Mouse (Mus musculus): ENCODE data around the gene Six1.
"Not testable (repeated sequence)": the region's sequence is repeated elsewhere in the genome, so short reads cannot be mapped to it uniquely, and the experiment has no call there.

Gene Six1

GRCm38 (mm10) chr12:73053668-73054241 is at the start of gene Six1:
Six1 (minus strand) TSS chr12:73053887.
- no peak for DNase-seq

DNA sequence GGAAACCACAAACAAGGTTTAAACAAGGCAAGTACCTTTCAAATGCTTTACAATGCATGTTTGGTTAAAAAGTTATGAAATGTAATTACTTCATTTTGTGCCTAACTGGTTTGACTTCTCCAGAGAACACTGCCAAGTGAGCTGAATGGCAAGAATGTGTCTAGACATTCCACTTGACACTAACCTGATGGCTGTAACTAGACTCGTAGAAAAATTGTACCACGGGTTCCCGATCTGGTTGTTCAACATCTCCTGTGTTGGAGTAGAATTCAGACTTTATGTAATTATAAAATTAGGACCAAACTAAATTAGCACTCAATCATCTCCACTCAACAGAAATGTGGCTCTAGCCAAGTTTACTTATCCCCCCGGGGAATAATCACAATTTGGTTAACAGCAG is 44.9 kb upstream of the Six1 start:
- DNase-seq, result no peak

DNA sequence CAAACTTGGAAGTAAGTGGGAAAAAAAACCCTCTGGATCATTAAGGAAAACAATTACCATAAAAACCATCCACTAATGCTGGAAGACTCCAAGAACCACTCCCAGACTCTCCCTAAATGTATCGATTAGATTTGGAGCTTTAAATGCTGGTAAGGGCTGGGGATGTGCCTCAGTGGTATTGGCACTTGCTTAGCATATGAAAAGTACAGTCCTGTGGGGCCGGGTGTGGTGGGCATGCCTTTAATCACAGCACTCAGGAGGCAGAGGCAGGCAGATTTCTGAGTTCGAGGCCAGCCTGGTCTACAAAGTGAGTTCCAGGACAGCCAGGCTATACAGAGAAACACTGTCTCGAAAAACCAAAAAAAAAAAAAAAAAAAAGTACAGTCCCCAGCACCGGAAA is 42.5 kb upstream of the Six1 start:
- DNase-seq, result not testable (repeated sequence)

DNA sequence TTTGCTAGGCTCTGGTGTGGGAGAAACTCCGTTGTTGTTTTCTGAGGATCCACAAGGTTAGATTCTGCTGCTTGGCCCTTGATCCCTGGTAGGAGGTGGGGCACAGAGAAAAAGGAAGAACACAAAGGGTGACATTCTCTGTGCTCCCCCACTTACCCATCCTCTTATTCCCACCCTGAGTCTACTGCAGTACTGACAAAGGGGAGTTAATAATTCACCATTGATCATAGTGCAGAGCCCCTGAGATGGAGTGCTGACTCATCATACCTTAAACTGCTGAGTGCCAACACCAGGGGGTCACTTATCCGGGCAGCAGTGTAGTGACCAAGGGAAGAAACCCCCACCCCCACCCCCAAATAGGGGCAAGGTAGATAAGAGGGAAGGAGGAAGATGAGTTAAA is 40.9 kb upstream of the Six1 start:
- DNase-seq, result no peak

- DNase-seq, result no peak
Observed at GRCm38 (mm10) chr12:73094189-73094588, 40.5 kb upstream of the Six1 start.

DNA sequence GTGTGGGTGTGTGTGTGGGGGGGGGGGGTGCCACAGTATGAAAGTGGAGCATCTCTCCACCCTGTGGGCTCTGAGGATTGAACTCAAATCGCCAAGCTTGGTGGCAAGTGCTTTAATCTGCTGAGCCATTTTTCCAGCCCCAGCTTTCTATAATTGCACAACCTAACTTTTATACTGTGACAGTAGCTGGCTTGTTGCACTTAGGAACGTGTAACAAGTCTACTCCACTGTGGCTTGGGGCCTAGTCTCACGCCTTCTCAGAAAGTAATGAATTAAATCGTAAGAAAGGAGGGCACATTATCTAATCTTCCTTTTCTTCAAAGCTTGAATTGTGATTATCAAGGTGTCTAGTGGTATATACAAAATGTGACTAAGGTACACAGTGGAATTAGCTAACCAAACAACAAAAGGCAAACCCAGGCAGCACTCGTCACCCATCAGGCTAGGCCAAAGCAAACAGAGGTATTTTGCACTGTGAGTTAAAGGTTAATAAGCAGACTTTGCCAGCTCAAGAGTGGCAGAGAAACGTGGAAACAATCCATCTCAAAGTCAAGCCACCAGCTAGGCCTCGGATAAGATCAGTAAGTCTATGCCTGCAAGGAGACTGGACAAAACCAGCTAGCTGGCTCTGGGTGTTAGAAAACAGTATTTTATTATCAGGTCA is 37.1 kb upstream of the Six1 start:
- no peak for DNase-seq

DNA sequence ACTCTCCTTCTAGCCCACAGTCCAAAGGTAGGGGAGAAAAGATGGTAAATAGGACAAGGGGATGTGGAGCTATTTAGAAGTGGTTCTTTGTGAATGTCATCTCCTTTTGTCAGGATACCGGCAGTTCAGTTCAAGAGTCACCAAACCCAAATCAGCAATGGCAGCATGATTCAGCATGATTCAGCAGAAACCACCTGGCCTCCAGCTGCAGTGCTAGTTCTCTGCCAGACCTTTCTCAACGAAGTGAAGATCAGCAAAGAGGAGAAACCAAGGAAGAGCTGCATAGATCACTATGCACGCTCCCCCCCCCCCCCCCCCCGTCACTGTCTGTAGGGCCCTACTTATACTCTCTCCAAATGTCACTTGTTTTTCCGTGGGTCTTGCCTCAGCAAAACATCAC is 35.2 kb upstream of the Six1 start:
- no peak for DNase-seq

- no peak for DNase-seq
Observed at GRCm38 (mm10) chr12:73088500-73088899, 34.8 kb upstream of the Six1 start.

DNA sequence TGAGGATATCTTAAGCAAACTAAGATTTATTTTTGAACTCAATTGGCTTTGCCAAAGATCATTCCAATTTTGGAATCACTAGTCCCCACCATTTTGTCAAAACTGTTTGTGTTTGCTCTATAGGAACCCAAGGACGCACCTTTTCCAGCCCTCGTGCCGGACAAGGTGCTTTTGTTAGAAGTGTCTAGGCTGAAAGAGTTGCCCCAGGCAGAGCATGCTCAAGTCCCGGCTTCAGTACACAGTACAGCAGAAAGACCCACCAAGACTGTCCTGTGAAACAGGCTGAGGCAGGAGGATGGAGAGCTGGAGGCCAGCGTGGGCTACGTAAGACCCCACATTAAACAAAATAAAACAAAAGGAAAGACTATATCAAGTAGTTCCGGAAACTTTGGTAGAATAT is 33.4 kb upstream of the Six1 start:
- no peak for DNase-seq

GRCm38 (mm10) chr12:73085739-73086630 is 32.3 kb upstream of the Six1 start:
- DNase-seq, result no peak

- no peak for DNase-seq
Observed at GRCm38 (mm10) chr12:73083773-73084172, 30.1 kb upstream of the Six1 start.

DNA sequence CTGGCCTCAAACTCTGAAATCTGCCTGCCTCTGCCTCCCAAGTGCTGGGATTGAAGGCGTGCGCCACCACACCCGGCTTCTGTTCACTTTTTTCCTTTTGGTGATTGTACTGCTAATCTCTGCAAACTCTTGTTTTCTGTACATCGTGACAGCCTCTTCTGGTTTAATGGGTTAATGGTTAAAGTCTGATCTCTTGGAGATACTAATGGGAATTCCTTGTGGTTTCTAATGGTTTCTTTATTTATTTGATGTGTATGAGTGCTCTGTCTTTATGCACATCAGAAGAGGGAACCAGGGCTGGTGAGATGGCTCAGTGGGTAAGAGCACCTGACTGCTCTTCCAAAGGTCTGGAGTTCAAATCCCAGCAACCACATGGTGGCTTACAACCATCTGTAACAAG is 28.1 kb upstream of the Six1 start:
- DNase-seq, result not testable (repeated sequence)

DNA sequence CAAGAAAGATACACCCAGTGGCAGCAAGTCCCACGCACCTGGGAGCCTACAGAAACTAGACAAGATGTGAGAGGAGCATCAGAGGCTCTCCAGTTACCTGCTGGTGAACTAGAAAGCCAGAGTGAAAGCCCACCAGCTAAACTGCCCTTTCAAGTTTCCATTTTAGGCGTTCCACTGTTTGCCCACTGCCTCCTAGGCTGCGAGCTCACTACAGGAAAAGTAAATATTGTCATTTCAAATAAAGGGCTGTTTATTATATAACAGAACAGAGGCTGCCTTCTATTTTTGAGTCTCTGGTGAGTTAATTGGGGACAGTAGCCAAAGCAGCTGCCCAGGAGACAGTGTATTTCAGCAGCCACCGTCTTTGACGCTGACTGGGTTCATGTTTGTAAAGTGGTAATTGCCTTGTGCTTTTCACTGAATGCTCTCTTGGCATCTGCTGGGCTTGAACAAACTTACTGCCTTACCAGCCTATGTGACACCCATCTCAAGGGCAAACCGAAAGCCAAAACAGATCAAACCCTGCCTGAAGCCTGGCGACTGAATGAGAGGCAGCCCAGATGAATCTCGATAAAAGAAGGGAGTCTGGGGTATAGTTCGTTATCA is 7.2 kb upstream of the Six1 start:
- DNase-seq, result no peak

DNA sequence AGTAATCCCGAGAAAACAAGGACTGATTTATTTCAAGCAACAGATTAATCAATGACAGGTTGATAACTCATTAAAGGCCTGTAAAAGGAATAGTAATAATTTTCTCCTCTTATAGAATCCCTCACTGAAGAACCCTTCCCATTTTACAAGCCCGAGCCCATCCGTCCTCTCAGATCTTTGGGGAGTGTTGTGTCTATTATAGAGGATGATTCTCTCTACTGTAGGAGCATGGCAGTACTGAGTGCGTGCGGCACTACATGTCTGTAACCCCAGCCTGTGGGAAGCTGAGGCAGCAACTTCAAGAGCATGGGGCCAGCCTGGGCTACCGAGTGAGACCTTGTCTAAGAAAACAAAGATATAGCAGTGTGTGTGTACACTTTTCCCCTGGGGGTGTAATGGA is 3.8 kb upstream of the Six1 start:
- DNase-seq, result no peak

GRCm38 (mm10) chr12:73055451-73055850 is 1.8 kb upstream of the Six1 start:
- no peak for DNase-seq

DNA sequence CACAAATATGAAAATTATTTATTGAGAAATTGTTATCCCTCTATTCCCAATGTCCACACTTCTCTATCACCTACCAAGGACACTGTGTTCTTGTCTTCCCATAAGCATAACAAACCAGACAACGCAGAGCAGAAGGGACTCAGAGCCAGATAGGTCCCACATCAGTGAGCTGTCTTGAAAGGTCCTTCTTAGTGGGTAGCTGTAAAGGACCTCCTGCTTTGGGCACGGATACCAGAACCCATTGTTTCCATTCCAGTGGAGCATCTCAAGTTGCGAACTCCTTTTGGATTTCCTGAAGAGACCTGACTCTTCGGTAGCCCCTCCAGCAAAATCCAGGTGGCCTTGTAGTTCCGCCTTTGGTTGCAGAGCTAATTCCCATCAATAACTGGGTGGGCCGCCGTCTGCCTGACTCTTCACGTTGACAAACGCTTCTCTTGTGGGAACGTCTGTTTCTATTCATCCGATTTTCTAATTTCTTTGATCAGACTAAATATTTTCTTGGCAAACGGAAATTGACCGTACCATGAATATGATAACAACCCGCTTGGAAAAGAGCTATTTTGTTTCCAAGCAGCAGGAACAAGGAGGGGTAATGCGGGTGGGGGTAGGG is 994 bp upstream of the Six1 start:
- DNase-seq, result no peak

DNA sequence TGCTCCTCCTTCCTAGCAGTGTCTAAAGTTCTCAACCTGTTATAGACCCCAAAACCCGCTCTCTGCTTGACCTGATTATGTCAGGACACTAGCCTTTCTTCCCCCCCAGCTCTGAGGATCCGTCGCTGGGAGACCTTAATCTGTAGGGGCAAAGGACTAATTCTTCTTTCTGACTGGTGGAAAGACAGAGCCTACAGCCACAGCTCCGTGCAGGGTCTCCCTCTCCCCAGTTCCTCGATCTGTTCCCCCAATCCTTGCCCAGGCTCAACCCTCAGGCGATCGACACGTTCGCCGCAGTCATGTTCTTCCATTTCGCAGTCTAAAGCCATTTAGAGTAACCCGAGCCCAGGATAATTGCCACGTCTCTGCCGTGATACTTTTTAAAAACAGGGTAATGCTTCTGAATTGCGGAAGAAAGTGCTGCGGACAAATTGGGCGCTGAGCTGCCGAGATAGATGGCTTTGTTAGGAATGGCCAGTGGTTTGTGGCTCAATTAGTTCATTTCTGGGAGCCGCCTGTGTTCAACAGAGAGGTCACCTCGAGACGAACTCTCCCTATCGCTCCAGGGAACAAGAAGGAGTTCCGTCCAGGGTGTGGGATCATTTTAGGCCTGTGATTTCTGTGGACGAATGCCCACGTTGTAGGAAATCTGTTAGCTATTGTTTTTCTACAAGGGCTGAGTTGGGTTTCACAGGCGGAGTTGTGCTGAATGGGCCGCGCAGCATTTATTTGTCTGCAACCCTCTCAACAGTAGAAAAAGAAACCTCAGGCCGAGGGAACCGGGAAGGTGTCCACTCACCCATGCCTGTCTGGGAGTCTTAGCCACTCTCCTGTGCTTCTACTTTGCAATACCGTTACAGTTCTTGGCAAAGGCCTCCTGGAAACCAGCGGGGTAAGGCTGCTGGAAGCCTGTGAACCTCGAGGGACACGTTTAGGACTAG is 766 bp downstream of the Six1 start:
- DNase-seq, result no peak

DNA sequence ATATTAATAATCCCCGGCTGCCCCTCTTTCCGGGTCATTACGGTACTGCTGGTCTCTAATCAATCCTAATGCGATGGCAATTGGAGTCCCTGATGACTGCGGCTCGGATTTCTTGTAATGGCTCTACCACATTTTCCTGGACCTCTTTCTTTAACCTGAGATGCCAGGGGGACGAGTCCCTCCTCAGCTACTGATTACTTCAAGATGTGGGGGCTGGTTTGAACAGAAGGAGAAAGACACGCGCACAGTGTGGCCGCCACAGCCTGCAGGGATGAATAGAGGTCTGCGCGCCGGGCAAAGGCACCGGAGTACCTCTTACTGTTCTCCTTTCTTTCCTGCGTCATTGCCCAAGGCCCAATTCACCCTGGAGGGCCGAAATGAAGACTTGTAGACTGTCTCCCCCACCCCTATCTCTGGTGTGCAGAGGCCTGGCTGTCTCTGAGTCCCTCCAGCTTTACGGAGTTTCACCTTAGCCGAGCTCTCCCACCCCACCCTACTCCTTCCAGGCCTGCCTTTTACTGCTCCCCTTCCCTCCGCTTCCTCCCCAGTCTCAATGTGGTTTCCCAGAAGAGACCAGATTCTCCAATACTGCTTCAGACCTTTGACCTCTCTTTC is 1.5 kb downstream of the Six1 start:
- no peak for DNase-seq

DNA sequence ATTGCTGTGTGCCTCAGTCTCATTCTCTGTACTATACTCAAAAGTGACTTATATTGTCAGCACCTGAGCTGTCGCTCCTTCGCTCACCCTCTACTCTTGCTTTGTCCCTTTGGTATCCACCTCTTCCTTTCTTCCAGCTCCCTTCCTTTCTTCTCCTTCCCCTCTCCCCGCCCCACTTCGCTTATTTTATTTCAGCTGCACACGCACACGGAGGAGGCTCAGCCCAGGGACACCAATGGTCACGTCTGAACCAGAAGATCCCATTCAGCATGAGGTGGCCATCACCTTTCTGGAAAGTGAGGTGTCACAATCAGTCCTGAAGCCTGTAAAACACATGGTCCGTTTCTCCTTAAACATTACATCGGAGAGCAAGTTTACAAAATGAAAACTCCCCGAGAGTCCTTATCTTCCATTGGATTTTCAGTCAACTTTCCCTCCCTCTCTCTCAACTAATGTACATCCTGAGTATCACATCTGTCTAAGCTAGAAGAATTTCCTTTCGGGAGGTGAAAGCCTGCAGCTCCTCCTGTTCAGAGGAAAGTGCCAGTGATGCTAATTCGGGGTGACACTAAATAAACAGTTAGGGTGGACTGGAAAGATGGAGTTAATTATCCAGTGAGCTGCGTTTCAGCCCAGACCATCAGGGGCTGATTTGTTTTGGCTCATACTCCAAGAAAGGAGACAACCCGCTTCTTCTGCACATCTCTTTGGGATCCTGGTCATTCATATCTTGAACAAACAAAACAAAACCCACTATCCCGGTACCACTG is 2.7 kb downstream of the Six1 start:
- DNase-seq, result no peak

- no peak for DNase-seq
Observed at GRCm38 (mm10) chr12:73050305-73050704, 3.4 kb downstream of the Six1 start.

All from cerebellum, adult 11-12 months (tissue).